Mouse (Mus musculus) bone marrow macrophage, adult 2 months (primary cell): ENCODE measurements around the gene Selplg. TPM values are rescaled to one million over a fixed set of nuclear protein-coding genes. Genes with fewer than 3 reads are reported as not detected.

Experiments
- H3K27ac ChIP-seq: 2 replicates; pipeline ENCODE4 v1.5.1; 2012; ENCODE audit warnings: low read depth, low read length; ENCODE audit not compliant: insufficient read depth
- H3K4me1 ChIP-seq: 2 replicates; pipeline ENCODE4 v1.6.1; 2012; ENCODE audit warnings: low read length; ENCODE audit not compliant: control insufficient read depth, insufficient read depth
- H3K4me3 ChIP-seq: 2 replicates; pipeline ENCODE4 v1.5.1; 2012; ENCODE audit warnings: mild to moderate bottlenecking, low read length, moderate library complexity; ENCODE audit not compliant: insufficient read depth
- CTCF ChIP-seq: IDR thresholded peaks from 2 replicates; pipeline ENCODE4 v1.5.1; 2012; ENCODE audit warnings: low read depth, mild to moderate bottlenecking, low read length, moderate library complexity
- POLR2A ChIP-seq: IDR thresholded peaks from 2 replicates; pipeline ENCODE4 v1.6.1; 2012; ENCODE audit warnings: mild to moderate bottlenecking, low read depth, low read length, borderline replicate concordance
- polyA plus RNA-seq: library from polyadenylated mRNA; stranded (reverse); fragments of >200 nt; gene quantifications from 2 replicates; pipeline ENCODE4 v1.2.4, GENCODE M21; 2012; ENCODE audit not compliant: missing spikeins, insufficient read depth, insufficient read length

Gene Selplg
- polyA plus RNA-seq, 1 experiment: 365 TPM

GRCm38 (mm10) chr5:113855117-113855516 is 22.7 kb upstream of the Selplg start:
- Histone ChIP-seq H3K4me1 (peaks cover 18% of the 10 kb centered on the region), H3K27ac (no peak overlapping the region), H3K4me3 (no peak overlapping the region)
- no peak for TF ChIP-seq CTCF
- TF ChIP-seq POLR2A: no peak

GRCm38 (mm10) chr5:113854494-113854893 is 22.1 kb upstream of the Selplg start:
- H3K27ac ChIP-seq: no peak overlapping the region
- H3K4me1 ChIP-seq: peaks cover 14% of the 10 kb centered on the region
- H3K4me3 ChIP-seq: no peak overlapping the region
- TF ChIP-seq CTCF: peak; percentile 58
- TF ChIP-seq POLR2A: no peak

GRCm38 (mm10) chr5:113853541-113853940 is 21.1 kb upstream of the Selplg start:
- Histone ChIP-seq H3K4me3 (no peak overlapping the region), H3K4me1 (peaks cover 5% of the 10 kb centered on the region; the same call in 1 of the 2 replicates), H3K27ac (no peak overlapping the region)
- TF ChIP-seq CTCF: no peak
- TF ChIP-seq POLR2A: no peak

GRCm38 (mm10) chr5:113852463-113852862 is 20.0 kb upstream of the Selplg start:
- no peak for TF ChIP-seq CTCF
- TF ChIP-seq POLR2A: no peak
- Histone ChIP-seq H3K27ac (no peak overlapping the region), H3K4me3 (no peak overlapping the region), H3K4me1 (peaks cover 3% of the 10 kb centered on the region; the same call in 1 of the 2 replicates)

- H3K4me1 ChIP-seq: peaks cover 3% of the 10 kb centered on the region; the same call in 1 of the 2 replicates
- H3K27ac ChIP-seq: no peak overlapping the region
- TF ChIP-seq POLR2A (no peak), CTCF (no peak)
- H3K4me3 ChIP-seq: no peak overlapping the region
Measured at GRCm38 (mm10) chr5:113850680-113851230, 18.3 kb upstream of the Selplg start.

GRCm38 (mm10) chr5:113847636-113848035 is 15.2 kb upstream of the Selplg start:
- Histone ChIP-seq H3K4me1 (peaks cover 9% of the 10 kb centered on the region), H3K4me3 (no peak overlapping the region), H3K27ac (no peak overlapping the region)
- TF ChIP-seq POLR2A (no peak), CTCF (no peak)

- Histone ChIP-seq H3K27ac (no peak overlapping the region), H3K4me3 (no peak overlapping the region), H3K4me1 (peaks cover 19% of the 10 kb centered on the region)
- TF ChIP-seq POLR2A (no peak), CTCF (no peak)
Measured at GRCm38 (mm10) chr5:113846656-113847055, 14.2 kb upstream of the Selplg start.

GRCm38 (mm10) chr5:113845627-113846026 is 13.2 kb upstream of the Selplg start:
- no peak for TF ChIP-seq CTCF
- TF ChIP-seq POLR2A: no peak
- Histone ChIP-seq H3K4me1 (peaks cover 27% of the 10 kb centered on the region), H3K27ac (no peak overlapping the region)

GRCm38 (mm10) chr5:113844721-113845120 is 12.3 kb upstream of the Selplg start:
- H3K4me1 ChIP-seq: peaks cover 35% of the 10 kb centered on the region
- no peak overlapping the region for H3K27ac ChIP-seq
- TF ChIP-seq POLR2A: no peak
- peak; percentile 59 for TF ChIP-seq CTCF
- no peak overlapping the region for H3K4me3 ChIP-seq

More at GRCm38 (mm10) chr5:113845627-113846026, 13.2 kb upstream of the Selplg start:
- no peak overlapping the region for H3K4me3 ChIP-seq

GRCm38 (mm10) chr5:113844106-113844505 is 11.7 kb upstream of the Selplg start:
- TF ChIP-seq CTCF (no peak), POLR2A (no peak)
- Histone ChIP-seq H3K4me1 (peaks cover 35% of the 10 kb centered on the region), H3K27ac (no peak overlapping the region), H3K4me3 (no peak overlapping the region)
